Mouse (Mus musculus): ENCODE measurements around the gene Dnm3.
A peak's percentile ranks its signal among the peaks of the same experiment; 100 is the strongest.

The Dnm3 gene

GRCm38 (mm10) chr1:161970874-161971273 is 507.0 kb downstream of the Dnm3 start:
- DNase-seq (ENCODE audit: extremely low spot score, low read depth, low spot score): no peak

- DNase-seq (ENCODE audit: extremely low spot score, low read depth, low spot score): peak; percentile 83
Measured at GRCm38 (mm10) chr1:161968589-161969407, 509.0 kb downstream of the Dnm3 start, which contains the start of gene Pigc. Pigc (plus strand) TSS chr1:161969186.

DNA sequence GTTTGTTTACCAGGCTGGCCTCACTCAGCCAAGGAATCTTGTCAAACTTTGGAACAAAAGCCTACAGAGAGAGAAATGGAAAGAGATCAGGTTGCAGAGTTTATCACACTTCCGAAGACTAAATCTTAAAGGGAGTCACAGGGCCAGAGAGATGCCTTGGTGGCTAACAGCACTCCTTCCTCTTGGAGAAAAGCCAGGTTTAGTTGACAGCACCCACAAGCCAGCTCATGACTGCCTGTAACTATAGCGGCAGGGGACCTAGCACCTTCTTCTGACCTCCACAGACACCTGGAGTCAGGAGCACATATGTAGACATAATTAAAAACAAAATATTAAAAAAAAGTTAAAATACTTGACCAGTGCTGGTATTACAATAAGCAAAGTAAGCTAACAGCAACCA is 509.9 kb downstream of the Dnm3 start:
- DNase-seq (ENCODE audit: extremely low spot score, low read depth, low spot score): no peak

- DNase-seq (ENCODE audit: extremely low spot score, low read depth, low spot score): no peak
Measured at GRCm38 (mm10) chr1:161962465-161963377, 515.1 kb downstream of the Dnm3 start.

DNA sequence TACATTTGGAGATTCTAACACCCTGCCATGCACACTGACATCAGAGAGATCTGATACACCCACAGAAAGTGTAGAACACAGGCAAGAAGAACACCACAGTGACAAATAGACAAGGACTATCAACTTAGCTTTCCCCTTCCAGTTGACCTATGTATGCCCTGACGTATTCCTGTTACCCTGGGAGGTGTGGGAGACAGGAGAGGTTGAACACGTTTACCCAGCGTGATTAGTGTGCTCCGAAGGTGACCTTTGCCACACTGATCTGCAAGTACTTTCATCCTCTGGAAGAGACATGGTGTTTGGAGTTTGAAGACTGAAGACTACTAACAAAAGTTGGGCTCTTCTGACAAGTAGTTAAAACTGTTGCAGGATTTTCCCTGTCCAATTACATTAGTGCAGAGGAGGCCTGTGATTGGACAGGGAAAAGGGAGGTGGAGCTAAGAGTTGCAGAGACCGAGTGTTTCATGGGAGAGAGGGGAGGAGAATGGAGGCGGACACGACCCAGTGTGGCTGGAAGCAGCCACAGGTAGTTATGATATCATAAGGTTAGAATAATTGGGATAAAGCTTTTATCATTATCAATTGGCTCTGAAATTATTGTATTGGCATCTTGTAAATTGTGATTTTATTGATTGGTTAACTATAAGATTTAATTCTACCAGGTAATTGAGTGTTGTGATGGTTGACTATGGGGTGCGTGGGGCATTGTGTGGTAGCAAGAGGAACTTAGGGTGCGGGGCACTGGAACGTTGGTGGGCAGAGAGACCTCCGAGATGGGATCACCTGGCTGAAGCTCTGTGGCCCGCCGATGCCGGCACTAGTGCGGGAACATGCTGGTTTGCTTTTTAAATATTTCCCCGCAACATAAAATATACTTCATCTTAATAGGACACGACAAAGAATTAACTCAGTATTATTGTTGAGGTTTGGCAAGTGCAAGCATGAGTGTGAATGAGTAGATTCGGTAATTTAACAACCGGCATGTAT is 519.6 kb downstream of the Dnm3 start:
- no peak for DNase-seq (ENCODE audit: extremely low spot score, low read depth, low spot score)

DNA sequence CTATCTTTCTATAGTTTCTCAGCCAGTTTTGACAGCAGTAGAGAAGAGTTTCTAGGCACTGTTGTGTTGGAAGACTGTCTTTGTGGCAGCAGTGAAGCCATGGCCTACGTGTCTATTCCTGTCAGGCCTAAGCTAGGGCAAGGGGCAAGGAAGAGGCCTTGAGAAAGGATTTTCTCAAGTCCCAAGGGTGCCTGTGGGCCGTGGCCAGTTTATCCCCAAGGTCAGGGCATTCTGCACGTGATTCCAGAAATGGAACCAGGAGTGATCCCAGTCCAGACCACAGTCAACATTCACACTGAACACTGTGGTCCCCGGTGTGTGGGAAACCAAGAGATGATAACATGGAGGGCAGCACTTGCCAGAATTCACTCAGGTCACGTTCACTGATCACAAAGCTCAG is 522.0 kb downstream of the Dnm3 start:
- DNase-seq (ENCODE audit: extremely low spot score, low read depth, low spot score): no peak

GRCm38 (mm10) chr1:161952599-161952998 is 525.2 kb downstream of the Dnm3 start:
- no peak for DNase-seq (ENCODE audit: extremely low spot score, low read depth, low spot score)

- DNase-seq (ENCODE audit: extremely low spot score, low read depth, low spot score): no peak
Measured at GRCm38 (mm10) chr1:161951009-161951779, 526.6 kb downstream of the Dnm3 start.

DNA sequence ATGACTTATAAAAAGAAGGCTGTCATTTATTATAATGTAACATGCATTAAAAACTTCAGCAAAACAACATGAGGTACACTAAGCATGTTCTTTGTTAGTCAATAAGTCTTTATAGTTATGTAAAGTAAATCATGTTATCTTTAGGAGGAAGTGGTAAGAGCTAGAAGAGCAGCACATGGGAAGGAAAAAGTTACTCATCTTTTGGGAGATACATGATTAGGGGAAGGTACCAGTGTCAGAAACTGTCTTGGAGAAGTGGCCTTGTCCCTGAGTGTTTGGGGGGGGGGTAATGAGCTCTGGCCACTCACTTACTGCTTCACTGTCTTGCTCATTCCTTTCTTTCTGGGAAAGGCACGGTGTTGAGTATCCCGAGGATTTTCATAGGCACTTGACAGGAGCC is 535.8 kb downstream of the Dnm3 start:
- DNase-seq (ENCODE audit: extremely low spot score, low read depth, low spot score): no peak

Data from hindlimb bud, embryonic 11.5 days (tissue).